ENCODE assay signal across 24 mouse cellular contexts in the genomic region with DNA sequence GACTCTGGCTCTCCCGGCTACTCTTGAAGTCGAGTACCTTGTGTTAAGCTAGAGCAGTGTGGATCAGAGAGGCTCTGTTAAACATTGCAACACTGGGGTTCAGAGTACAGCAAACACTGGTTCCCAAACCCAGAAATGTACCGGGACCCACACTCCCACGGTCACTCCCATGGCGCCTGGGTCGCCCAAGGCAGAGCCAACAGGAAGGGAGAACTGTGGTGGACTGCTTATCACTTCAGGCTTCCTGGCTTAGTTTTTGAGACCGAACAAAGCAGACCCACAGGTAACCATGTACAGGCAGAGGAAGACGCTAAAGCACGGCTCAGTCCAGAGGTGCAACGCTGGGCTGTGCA.
DNase-seq lines count a peak whose midpoint lies in the region; ATAC-seq and TF ChIP-seq lines count a peak whose summit lies in the region.
"Had no signal": no experiment of that assay in that cellular context is flagged by ENCODE, and none has a peak within 500 bp of the region (broad histone marks: within the 10 kb centered on the region; RNA-seq: fewer than 3 reads in every experiment).

No protein-coding gene starts in this region.

- no peaks in the 10 kb centered on the region for H3K9me3 ChIP-seq in neural tube, embryonic 15.5 days (replicated peaks)
- no peaks in the 10 kb centered on the region for H3K9me3 ChIP-seq in liver, embryonic 14.5 days (ENCODE audit: control insufficient read depth, low read length)
- no peaks in the 10 kb centered on the region for H3K9me3 ChIP-seq in lung, postnatal 0 days (ENCODE audit: low read length)
- H3K9me3 ChIP-seq: forebrain, embryonic 13.5 days; heart, embryonic 12.5 days; limb, embryonic 15.5 days; midbrain, embryonic 10.5 days had no signal

- H3K9ac ChIP-seq in neural tube, embryonic 15.5 days (replicated peaks), result no peak overlapping the region
- H3K9ac ChIP-seq in liver, embryonic 14.5 days (replicated peaks), result no peak overlapping the region
- H3K9ac ChIP-seq in lung, postnatal 0 days (replicated peaks; ENCODE audit: low read depth), result no peak overlapping the region
- H3K9ac ChIP-seq: forebrain, embryonic 13.5 days; heart, embryonic 12.5 days; limb, embryonic 15.5 days had no signal

- no peaks in the 10 kb centered on the region for H3K4me1 ChIP-seq in neural tube, embryonic 15.5 days
- peaks cover 0 to 4% of the 10 kb centered on the region in 2 experiments; a peak in 1 of 4 replicates for H3K4me1 ChIP-seq in liver, embryonic 14.5 days (replicated peaks; ENCODE audit: control insufficient read depth in 2 of 2, insufficient read depth in 2 of 2, low read length in 1 of 2)
- H3K4me1 ChIP-seq in lung, postnatal 0 days (ENCODE audit: insufficient read depth, low read depth, low read length), result no peaks in the 10 kb centered on the region
- H3K4me1 ChIP-seq: heart, embryonic 12.5 days; limb, embryonic 15.5 days; midbrain, embryonic 10.5 days had no signal

- no peak for TF ChIP-seq EP300 in liver, embryonic 14.5 days (IDR thresholded peaks at IDR 0.05; ENCODE audit: low read depth)
- no peak for TF ChIP-seq EP300 in lung, postnatal 0 days (IDR thresholded peaks at IDR 0.05)

- TF ChIP-seq CTCF in liver, embryonic 14.5 days (IDR thresholded peaks at IDR 0.05; ENCODE audit: low read depth), result no peak
- TF ChIP-seq CTCF in lung, postnatal 0 days (IDR thresholded peaks at IDR 0.05), result no peak

- H3K27me3 ChIP-seq in neural tube, embryonic 15.5 days (replicated peaks), result no peaks in the 10 kb centered on the region
- no peaks in the 10 kb centered on the region for H3K27me3 ChIP-seq in liver, embryonic 14.5 days (ENCODE audit: control insufficient read depth, insufficient read depth, low read length)
- no peaks in the 10 kb centered on the region for H3K27me3 ChIP-seq in lung, postnatal 0 days (replicated peaks; ENCODE audit: insufficient read depth, low read length)
- H3K27me3 ChIP-seq: forebrain, embryonic 13.5 days; heart, embryonic 12.5 days; limb, embryonic 15.5 days had no signal

- WGBS in neural tube, embryonic 15.5 days, result 91% methylated on average over 10 of the region's 10 CpGs
- 45% methylated on average over 10 of the region's 10 CpGs for WGBS in liver, embryonic 14.5 days (ENCODE audit: insufficient replicate concordance)
- 39% methylated on average over 10 of the region's 10 CpGs for WGBS in lung, postnatal 0 days

- H3K27ac ChIP-seq in neural tube, embryonic 15.5 days (replicated peaks), result no peak overlapping the region
- no peak overlapping the region for H3K27ac ChIP-seq in liver, embryonic 14.5 days
- H3K27ac ChIP-seq in lung, postnatal 0 days (ENCODE audit: low read length), result peak overlapping the region; percentile 54; the same call in 1 of the 2 replicates
- H3K27ac ChIP-seq: forebrain, embryonic 13.5 days; gastrocnemius, adult 2 months; hindbrain, postnatal 0 days; kidney, postnatal 0 days; limb, embryonic 15.5 days; midbrain, embryonic 10.5 days had no signal

- no peak for ATAC-seq in neural tube, embryonic 15.5 days (ENCODE audit: low FRiP score)
- ATAC-seq in liver, embryonic 14.5 days (ENCODE audit: insufficient read depth), result peak; percentile 60; the same call in 1 of the 2 replicates
- peak; percentile 80 for ATAC-seq in lung, postnatal 0 days
- ATAC-seq: activated CD4-positive, CD25-positive, alpha-beta regulatory T cell, adult 4 months; forebrain, embryonic 13.5 days; hindbrain, postnatal 0 days; midbrain, embryonic 16.5 days had no signal

- H3K36me3 ChIP-seq in neural tube, embryonic 15.5 days, result no peaks in the 10 kb centered on the region
- H3K36me3 ChIP-seq in liver, embryonic 14.5 days (replicated peaks; ENCODE audit: control insufficient read depth, insufficient read depth, low read depth), result no peaks in the 10 kb centered on the region
- no peaks in the 10 kb centered on the region for H3K36me3 ChIP-seq in lung, postnatal 0 days (ENCODE audit: insufficient read depth, low read length)
- H3K36me3 ChIP-seq: heart, embryonic 12.5 days; limb, embryonic 15.5 days; midbrain, embryonic 10.5 days had no signal

- no peak overlapping the region for H3K4me3 ChIP-seq in neural tube, embryonic 15.5 days (replicated peaks)
- H3K4me3 ChIP-seq in liver, embryonic 14.5 days (ENCODE audit: insufficient read depth in 1 of 2, low read depth in 2 of 2, low read length in 2 of 2), result no peak overlapping the region
- H3K4me3 ChIP-seq in lung, postnatal 0 days (ENCODE audit: low read depth, low read length), result no peak overlapping the region
- H3K4me3 ChIP-seq: forebrain, embryonic 13.5 days; gastrocnemius, adult 2 months; heart, embryonic 12.5 days; limb, embryonic 15.5 days; midbrain, embryonic 10.5 days; myocyte had no signal

- H3K4me2 ChIP-seq in neural tube, embryonic 15.5 days, result no peak overlapping the region
- no peak overlapping the region for H3K4me2 ChIP-seq in liver, embryonic 14.5 days (ENCODE audit: low read depth)
- H3K4me2 ChIP-seq in lung, postnatal 0 days (replicated peaks; ENCODE audit: low read depth, low read length), result no peak overlapping the region
- H3K4me2 ChIP-seq: forebrain, embryonic 13.5 days; heart, embryonic 12.5 days; limb, embryonic 15.5 days had no signal

- DNase-seq in neural tube, embryonic 10.5 days (ENCODE audit: extremely low spot score, low spot score), result peak; percentile 7
- peak in 2 of 3 experiments; percentile 2 to 11 for DNase-seq in liver, embryonic 14.5 days (ENCODE audit: low read depth in 3 of 3, low spot score in 3 of 3)
- no peak for DNase-seq in lung, postnatal 0 days (ENCODE audit: low spot score)
- DNase-seq in gastrocnemius, postnatal 10 days, result no peak
- DNase-seq in thymus, adult 18-20 months, result no peak
- no peak for DNase-seq in cerebellum, adult 11-12 months
- DNase-seq: adrenal gland, adult 8-10 months; cerebellum, adult 2 months; cerebellum, postnatal 36 days; gastrocnemius, adult 2 months; heart, postnatal 14 days; kidney, adult 11 months; layer of hippocampus, adult 9-11 months; left cerebral cortex, postnatal 4 days had no signal

Comparison
In these comparisons a context has a peak if more than half of its experiments do, and no peak if none do; other contexts are left out.
1. DNase-seq: peak in neural tube, embryonic 10.5 days (single experiment) and liver, embryonic 14.5 days (2 of 3); none in lung, postnatal 0 days (single experiment), gastrocnemius, postnatal 10 days (single experiment), thymus, adult 18-20 months (0 of 2) and cerebellum, adult 11-12 months (single experiment).